Mouse (Mus musculus) erythroblast, embryonic 14.5 days (primary cell): ENCODE data around the gene Htr5a.

Experiments
- GATA1 ChIP-seq: IDR thresholded peaks from 2 replicates; pipeline ENCODE4 v1.6.1; 2012; ENCODE audit warnings: low read length, inconsistent platforms, mixed read lengths
- TAL1 ChIP-seq: IDR thresholded peaks from 3 replicates; pipeline ENCODE4 v1.6.1; 2012; ENCODE audit warnings: low read length, inconsistent platforms, mixed read lengths

DNA sequence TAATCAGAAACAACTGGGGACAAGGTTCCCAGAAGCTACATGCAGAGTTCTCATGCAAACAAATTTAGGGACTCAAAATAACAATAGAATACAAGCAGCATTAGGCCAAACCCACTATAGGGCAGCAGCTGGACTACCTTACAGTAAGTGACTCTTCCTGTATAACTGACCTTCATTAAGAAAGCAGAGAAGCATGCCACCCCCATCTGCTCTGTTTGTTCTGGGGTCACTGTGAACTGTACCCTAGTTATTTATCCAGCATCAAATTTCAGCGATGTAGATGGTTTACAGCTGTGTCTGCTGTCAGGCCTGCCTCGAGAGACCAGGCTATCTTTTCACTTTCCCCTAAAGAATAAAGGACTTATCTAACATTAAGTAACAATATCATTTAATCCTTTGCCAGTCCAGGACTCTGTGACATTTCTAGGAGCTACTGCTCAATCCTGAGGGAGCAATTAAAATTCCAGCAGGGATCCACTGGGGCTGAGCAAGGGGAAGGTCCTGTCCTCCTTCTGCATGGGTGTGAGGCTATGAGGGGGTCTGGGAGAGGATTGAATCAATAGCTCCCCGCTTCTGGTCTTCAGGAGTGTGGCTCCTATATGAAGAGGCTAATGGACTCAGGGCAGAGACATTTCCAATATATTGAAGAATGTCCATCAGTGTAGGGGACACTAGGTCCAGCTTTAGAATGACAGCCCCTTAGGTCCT lies 38.5 kb downstream of the Htr5a start:
- no peak for TF ChIP-seq GATA1
- no peak for TF ChIP-seq TAL1
